Mouse (Mus musculus) large intestine, adult 2 months (tissue): ENCODE measurements around the gene Fmn2. TPM values are rescaled to one million over a fixed set of nuclear protein-coding genes. Genes with fewer than 3 reads are reported as not detected.

Source experiments
- DNase-seq: peaks from one replicate; pipeline ENCODE4 v3.0.0-alpha.2; 2012; ENCODE audit warnings: low read depth, low spot score
- WGBS: fragments of 180-500 bp; shearing (Covaris S2); methylation state at CpG from one replicate; pipeline ENCODE4 v1.1.7; 2018; 5-methylcytosine and 5-hydroxymethylcytosine counted together
- polyA plus RNA-seq: library from polyadenylated mRNA; depleted of rRNA; stranded (reverse); fragments of >200 nt; gene quantifications from 2 replicates; pipeline ENCODE4 v1.2.3, GENCODE M21; 2012; rRNA removed

Gene Fmn2
- polyA plus RNA-seq, 1 experiment: 0.09 TPM

GRCm38 (mm10) chr1:174748520-174748919 lies 246.9 kb downstream of the Fmn2 start:
- WGBS: 77% methylated on average over 4 of the region's 4 CpGs
- DNase-seq: no peak

GRCm38 (mm10) chr1:174750893-174751461 lies 249.4 kb downstream of the Fmn2 start:
- DNase-seq: no peak
- 36% methylated on average over 3 of the region's 3 CpGs for WGBS

GRCm38 (mm10) chr1:174759354-174759753 lies 257.7 kb downstream of the Fmn2 start:
- DNase-seq: no peak
- WGBS: 78% methylated on average over 6 of the region's 6 CpGs

- WGBS: 25% methylated on average over 2 of the region's 2 CpGs
- DNase-seq: no peak
These were observed 264.1 kb downstream of the Fmn2 start for GRCm38 (mm10) chr1:174765757-174766156.

- no peak for DNase-seq
- WGBS: 91% methylated on average over 3 of the region's 3 CpGs
These were observed 265.2 kb downstream of the Fmn2 start for GRCm38 (mm10) chr1:174766852-174767251.

GRCm38 (mm10) chr1:174771871-174772281 lies 270.3 kb downstream of the Fmn2 start:
- no peak for DNase-seq
- WGBS: 49% methylated on average over 4 of the region's 4 CpGs

- 82% methylated on average over 4 of the region's 4 CpGs for WGBS
- DNase-seq: no peak
These were observed 279.4 kb downstream of the Fmn2 start for GRCm38 (mm10) chr1:174781037-174781436.

- WGBS: 89% methylated on average over 2 of the region's 2 CpGs
- no peak for DNase-seq
These were observed 287.0 kb downstream of the Fmn2 start for GRCm38 (mm10) chr1:174788617-174789016.

GRCm38 (mm10) chr1:174811846-174812245 lies 310.2 kb downstream of the Fmn2 start:
- DNase-seq: no peak
- 70% methylated on average over 4 of the region's 4 CpGs for WGBS

- no peak for DNase-seq
- WGBS: 20% methylated on average over 8 of the region's 8 CpGs
These were observed 324.9 kb downstream of the Fmn2 start for GRCm38 (mm10) chr1:174826562-174826961.

- WGBS: 94% methylated on average over 23 of the region's 23 CpGs
- DNase-seq: no peak
These were observed 335.2 kb downstream of the Fmn2 start for GRCm38 (mm10) chr1:174836861-174837260.

- WGBS: 60% methylated on average over 6 of the region's 6 CpGs
- no peak for DNase-seq
These were observed 343.2 kb downstream of the Fmn2 start for GRCm38 (mm10) chr1:174844786-174845185.

- 29% methylated on average over 2 of the region's 2 CpGs for WGBS
These were observed 354.6 kb downstream of the Fmn2 start for GRCm38 (mm10) chr1:174856188-174856587.

GRCm38 (mm10) chr1:174860407-174861118 lies 358.9 kb downstream of the Fmn2 start:
- no peak for DNase-seq
- WGBS: 76% methylated on average over 10 of the region's 10 CpGs

More at GRCm38 (mm10) chr1:174856188-174856587, 354.6 kb downstream of the Fmn2 start:
- DNase-seq: no peak

Other genes starting within 250 kb of the Fmn2 start
- gene Olfr419, start 249.8 kb upstream of the Fmn2 start, polyA plus RNA-seq: 0.07 TPM in 1 of 2 replicates, not detected in the other
- 12.2 and 16.5 TPM in 2 replicates for gene Mptx1, start 171.3 kb upstream of the Fmn2 start, polyA plus RNA-seq
- not detected in 2 replicates for gene Olfr417, start 136.7 kb upstream of the Fmn2 start, polyA plus RNA-seq
- gene Olfr248, start 110.8 kb upstream of the Fmn2 start, polyA plus RNA-seq: not detected in 2 replicates
- not detected in 2 replicates for gene Olfr414, start 77.8 kb upstream of the Fmn2 start, polyA plus RNA-seq
- not detected in 2 replicates for gene Olfr220, start 59.7 kb upstream of the Fmn2 start, polyA plus RNA-seq